Mouse (Mus musculus): ENCODE data around the gene Rcan1.
"Not testable (repeated sequence)": the region's sequence is repeated elsewhere in the genome, so short reads cannot be mapped to it uniquely, and the experiment has no call there.

Gene Rcan1

GRCm38 (mm10) chr16:92433176-92433575 is 37.5 kb downstream of the Rcan1 start:
- DNase-seq (ENCODE audit: low spot score) = no peak

- no peak for DNase-seq (ENCODE audit: low spot score)
Observed at GRCm38 (mm10) chr16:92430731-92431130, 39.9 kb downstream of the Rcan1 start.

- DNase-seq (ENCODE audit: low spot score) = peak; percentile 31
Observed at GRCm38 (mm10) chr16:92428197-92428950, 42.3 kb downstream of the Rcan1 start.

GRCm38 (mm10) chr16:92426708-92427107 is 44.0 kb downstream of the Rcan1 start:
- DNase-seq (ENCODE audit: low spot score) = no peak

- no peak for DNase-seq (ENCODE audit: low spot score)
Observed at GRCm38 (mm10) chr16:92425875-92426274, 44.8 kb downstream of the Rcan1 start.

GRCm38 (mm10) chr16:92423363-92423762 is 47.3 kb downstream of the Rcan1 start:
- DNase-seq (ENCODE audit: low spot score) = no peak

GRCm38 (mm10) chr16:92422435-92423362 is 48.0 kb downstream of the Rcan1 start:
- no peak for DNase-seq (ENCODE audit: low spot score)

- DNase-seq (ENCODE audit: low spot score) = no peak
Observed at GRCm38 (mm10) chr16:92421147-92421934, 49.3 kb downstream of the Rcan1 start.

GRCm38 (mm10) chr16:92420641-92421040 is 50.0 kb downstream of the Rcan1 start:
- no peak for DNase-seq (ENCODE audit: low spot score)

GRCm38 (mm10) chr16:92419099-92419498 is 51.6 kb downstream of the Rcan1 start:
- DNase-seq (ENCODE audit: low spot score) = no peak

GRCm38 (mm10) chr16:92417267-92417666 is 53.4 kb downstream of the Rcan1 start:
- no peak for DNase-seq (ENCODE audit: low spot score)

- peak; percentile 36 for DNase-seq (ENCODE audit: low spot score)
Observed at GRCm38 (mm10) chr16:92415702-92416118, 55.0 kb downstream of the Rcan1 start.

- DNase-seq (ENCODE audit: low spot score) = not testable (repeated sequence)
Observed at GRCm38 (mm10) chr16:92415038-92415437, 55.6 kb downstream of the Rcan1 start.

- DNase-seq (ENCODE audit: low spot score) = no peak
Observed at GRCm38 (mm10) chr16:92412888-92413287, 57.8 kb downstream of the Rcan1 start.

GRCm38 (mm10) chr16:92411981-92412706 is 58.5 kb downstream of the Rcan1 start:
- DNase-seq (ENCODE audit: low spot score) = no peak

- no peak for DNase-seq (ENCODE audit: low spot score)
Observed at GRCm38 (mm10) chr16:92410344-92410743, 60.3 kb downstream of the Rcan1 start.

GRCm38 (mm10) chr16:92407883-92408282 is 62.8 kb downstream of the Rcan1 start:
- no peak for DNase-seq (ENCODE audit: low spot score)

GRCm38 (mm10) chr16:92404141-92404540 is 66.5 kb downstream of the Rcan1 start:
- DNase-seq (ENCODE audit: low spot score) = no peak

GRCm38 (mm10) chr16:92403069-92403468 is 67.6 kb downstream of the Rcan1 start:
- DNase-seq (ENCODE audit: low spot score) = no peak

GRCm38 (mm10) chr16:92402216-92402615 is 68.5 kb downstream of the Rcan1 start:
- peak; percentile 28 for DNase-seq (ENCODE audit: low spot score)

GRCm38 (mm10) chr16:92401206-92401605 is 69.5 kb downstream of the Rcan1 start:
- no peak for DNase-seq (ENCODE audit: low spot score)
